Mouse (Mus musculus): Measurements from ENCODE around the gene Arid3a. TPM values are rescaled to one million over a fixed set of nuclear protein-coding genes. Genes with fewer than 3 reads are reported as not detected.
A peak's percentile ranks its signal among the peaks of the same experiment; 100 is the strongest.

Gene Arid3a
- total and polyA plus RNA-seq, 2 experiments = 0.37 to 0.69 TPM

DNA sequence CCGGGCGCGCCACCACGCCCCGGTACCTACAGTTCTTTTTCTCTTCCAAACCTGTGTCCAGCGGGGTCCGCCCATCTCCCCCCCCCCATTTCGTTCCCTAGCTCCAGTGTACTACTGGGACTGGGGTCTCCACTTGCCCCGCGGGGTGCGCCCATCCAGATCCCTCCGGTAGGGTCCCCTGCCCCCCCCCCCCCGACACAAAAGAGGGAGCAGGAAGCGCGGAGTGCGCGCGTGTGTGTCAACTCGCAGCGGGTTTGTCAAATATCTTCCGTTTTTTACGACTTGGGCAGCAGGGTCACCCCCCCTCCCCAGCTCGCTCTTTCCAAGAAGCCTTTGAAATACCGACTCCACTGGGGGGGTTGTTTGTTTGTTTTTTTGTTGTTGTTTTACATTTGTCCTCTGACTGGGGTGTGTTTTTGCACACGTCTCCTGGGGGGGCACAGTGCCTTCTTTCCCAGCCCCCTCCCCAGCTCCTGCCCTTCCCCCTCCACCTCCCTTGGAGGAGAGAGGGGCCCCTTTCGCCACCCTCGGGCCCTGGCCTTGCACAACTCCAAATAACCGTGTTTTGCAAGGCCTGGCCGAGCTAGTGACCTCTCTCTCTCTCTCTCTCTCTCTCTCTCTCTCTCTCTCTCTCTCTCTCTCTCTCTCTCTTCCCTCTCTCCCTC lies 1.3 kb downstream of the Arid3a start:
- Histone ChIP-seq H3K27ac (replicated peaks; ENCODE audit: insufficient read depth, low read depth, low read length) (no peak overlapping the region), H3K27me3 (ENCODE audit: control insufficient read depth, insufficient read depth, low read length) (no peaks in the 10 kb centered on the region), H3K9ac (ENCODE audit: low read depth, low read length) (peak overlapping the region; percentile 87), H3K79me2 (ENCODE audit: control insufficient read depth, insufficient read depth, low read length) (no peaks in the 10 kb centered on the region), H3K36me3 (ENCODE audit: control insufficient read depth, insufficient read depth, low read length) (no peaks in the 10 kb centered on the region), H3K4me3 (ENCODE audit: insufficient read depth, low read depth, low read length) (peak overlapping the region; percentile 88), H3K4me1 (ENCODE audit: control insufficient read depth, insufficient read depth, low read length) (peaks cover 10% of the 10 kb centered on the region)
- WGBS = under 1% methylated on average over 28 of the region's 29 CpGs
- TF ChIP-seq POLR2A (IDR thresholded peaks at IDR 0.05; ENCODE audit: extremely low read depth, insufficient read depth, low read length) = no peak
- no peak for TF ChIP-seq CTCF (IDR thresholded peaks at IDR 0.05; ENCODE audit: low read depth, low read length)
- DNase-seq (ENCODE audit: extremely low read depth, low read depth, low spot score) = peak; percentile 54

DNA sequence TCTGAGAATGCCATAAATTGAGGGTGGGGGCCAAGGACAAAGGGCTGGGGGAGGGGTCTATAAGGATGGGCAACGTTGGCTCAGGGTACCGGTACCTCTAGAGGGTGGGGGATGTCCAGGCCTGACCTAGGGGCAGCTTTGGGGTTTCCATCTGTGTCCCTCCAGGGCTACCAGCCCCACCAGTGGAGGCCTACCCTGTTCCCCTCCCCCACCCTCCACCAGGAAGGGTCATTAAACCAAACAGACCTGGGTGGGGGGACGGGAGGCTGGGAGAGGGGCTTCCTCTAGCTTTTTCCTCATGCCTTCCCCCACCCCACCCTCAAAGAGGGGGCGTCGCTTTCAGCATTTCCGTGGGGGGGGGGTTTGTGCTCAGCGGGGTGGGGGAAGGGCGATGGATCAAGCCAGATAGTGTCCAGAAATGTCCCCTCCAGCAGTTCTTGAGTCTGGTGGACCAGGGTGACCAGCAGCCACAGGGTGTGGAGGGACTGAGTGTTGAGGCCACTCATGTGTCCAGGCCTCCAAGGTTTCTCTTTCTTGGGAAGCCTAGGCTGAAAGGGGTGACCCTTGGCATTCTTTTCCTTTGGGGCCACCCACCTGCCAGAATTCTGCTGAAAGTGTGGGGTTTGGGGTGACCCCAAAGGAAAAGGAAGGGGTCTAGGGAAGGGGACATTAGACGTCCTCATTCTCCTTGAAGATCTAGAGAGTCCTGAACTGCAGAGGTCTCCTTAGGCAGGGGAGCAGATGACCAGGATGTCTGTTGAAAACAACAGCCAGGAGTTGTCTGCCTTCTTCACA lies 2.3 kb downstream of the Arid3a start:
- no peak for DNase-seq (ENCODE audit: extremely low read depth, low read depth, low spot score)
- H3K79me2 ChIP-seq (ENCODE audit: control insufficient read depth, insufficient read depth, low read length) = no peaks in the 10 kb centered on the region
- H3K9ac ChIP-seq (ENCODE audit: low read depth, low read length) = no peak overlapping the region
- peaks cover 19% of the 10 kb centered on the region for H3K4me1 ChIP-seq (ENCODE audit: control insufficient read depth, insufficient read depth, low read length)
- WGBS = 43% methylated on average over 9 of the region's 9 CpGs
- no peak for TF ChIP-seq POLR2A (IDR thresholded peaks at IDR 0.05; ENCODE audit: extremely low read depth, insufficient read depth, low read length)
- TF ChIP-seq CTCF (IDR thresholded peaks at IDR 0.05; ENCODE audit: low read depth, low read length) = no peak
- no peak overlapping the region for H3K27ac ChIP-seq (replicated peaks; ENCODE audit: insufficient read depth, low read depth, low read length)
- H3K4me3 ChIP-seq (ENCODE audit: insufficient read depth, low read depth, low read length) = no peak overlapping the region
- H3K27me3 ChIP-seq (ENCODE audit: control insufficient read depth, insufficient read depth, low read length) = no peaks in the 10 kb centered on the region
- no peaks in the 10 kb centered on the region for H3K36me3 ChIP-seq (ENCODE audit: control insufficient read depth, insufficient read depth, low read length)

DNA sequence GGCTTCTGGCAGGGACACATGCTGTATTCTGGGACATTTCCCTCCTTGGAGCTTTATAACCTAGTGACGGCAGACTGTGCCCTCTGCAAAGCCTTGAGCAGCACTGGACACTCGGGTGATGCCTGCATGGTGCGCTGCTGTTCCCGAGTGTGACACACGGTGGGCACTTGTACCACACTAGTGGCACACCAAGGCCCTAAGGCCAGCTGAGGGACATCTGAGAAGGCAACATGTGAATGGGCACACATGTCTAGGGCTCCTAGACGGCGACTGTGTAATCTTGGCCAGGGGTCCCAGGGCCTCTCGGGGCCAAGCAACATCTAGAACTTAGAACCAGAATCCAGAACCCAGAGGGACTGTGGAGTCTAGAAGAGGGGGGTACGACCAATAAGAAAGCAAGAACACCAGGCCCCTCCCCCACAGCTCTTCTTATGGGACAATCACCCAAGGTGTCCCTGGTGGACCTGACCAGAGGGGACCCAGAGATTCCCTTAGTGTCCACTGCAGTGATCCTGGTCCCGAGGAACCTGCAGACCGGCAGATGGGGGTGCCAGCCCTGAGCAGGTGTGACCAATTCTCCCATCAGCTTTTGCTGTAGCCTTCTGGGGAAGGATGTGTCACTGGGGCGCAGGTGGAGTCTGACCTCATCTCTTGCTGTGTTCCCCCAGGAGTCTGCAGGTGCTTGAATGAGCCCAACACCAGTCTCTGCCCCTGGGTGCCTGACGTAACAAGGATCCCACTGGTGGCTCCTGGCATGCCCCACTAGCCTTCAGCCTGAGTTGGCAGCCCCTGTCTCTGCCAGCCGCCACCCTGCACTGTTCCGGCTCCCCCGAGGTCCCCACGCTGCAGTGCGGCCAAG lies 3.4 kb downstream of the Arid3a start:
- Histone ChIP-seq H3K36me3 (ENCODE audit: control insufficient read depth, insufficient read depth, low read length) (no peaks in the 10 kb centered on the region), H3K9ac (ENCODE audit: low read depth, low read length) (no peak overlapping the region), H3K4me1 (ENCODE audit: control insufficient read depth, insufficient read depth, low read length) (peaks cover 24% of the 10 kb centered on the region), H3K27me3 (ENCODE audit: control insufficient read depth, insufficient read depth, low read length) (no peaks in the 10 kb centered on the region), H3K79me2 (ENCODE audit: control insufficient read depth, insufficient read depth, low read length) (no peaks in the 10 kb centered on the region), H3K27ac (replicated peaks; ENCODE audit: insufficient read depth, low read depth, low read length) (no peak overlapping the region), H3K4me3 (ENCODE audit: insufficient read depth, low read depth, low read length) (no peak overlapping the region)
- WGBS = 90% methylated on average over 18 of the region's 18 CpGs
- TF ChIP-seq CTCF (IDR thresholded peaks at IDR 0.05; ENCODE audit: low read depth, low read length) (no peak), POLR2A (IDR thresholded peaks at IDR 0.05; ENCODE audit: extremely low read depth, insufficient read depth, low read length) (no peak)
- no peak for DNase-seq (ENCODE audit: extremely low read depth, low read depth, low spot score)

DNA sequence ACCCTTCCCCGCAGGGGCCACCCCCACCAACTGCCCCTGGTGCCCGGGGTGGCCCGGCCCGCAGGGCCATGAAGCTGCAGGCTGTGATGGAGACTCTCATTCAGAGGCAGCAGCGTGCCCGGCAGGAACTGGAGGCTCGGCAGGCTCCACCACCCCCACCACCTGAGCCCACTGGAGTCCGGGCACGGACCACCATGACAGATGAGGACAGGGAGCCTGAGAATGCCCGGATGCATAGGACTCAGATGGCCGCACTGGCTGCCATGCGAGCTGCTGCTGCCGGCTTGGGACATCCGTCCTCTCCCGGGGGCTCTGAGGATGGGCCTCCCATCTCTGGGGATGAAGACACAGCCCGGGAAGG lies 4.0 kb downstream of the Arid3a start:
- WGBS = 98% methylated on average over 16 of the region's 16 CpGs
- Histone ChIP-seq H3K36me3 (ENCODE audit: control insufficient read depth, insufficient read depth, low read length) (no peaks in the 10 kb centered on the region), H3K4me1 (ENCODE audit: control insufficient read depth, insufficient read depth, low read length) (peaks cover 25% of the 10 kb centered on the region), H3K4me3 (ENCODE audit: insufficient read depth, low read depth, low read length) (no peak overlapping the region), H3K79me2 (ENCODE audit: control insufficient read depth, insufficient read depth, low read length) (no peaks in the 10 kb centered on the region), H3K9ac (ENCODE audit: low read depth, low read length) (no peak overlapping the region), H3K27me3 (ENCODE audit: control insufficient read depth, insufficient read depth, low read length) (no peaks in the 10 kb centered on the region), H3K27ac (replicated peaks; ENCODE audit: insufficient read depth, low read depth, low read length) (no peak overlapping the region)
- no peak for DNase-seq (ENCODE audit: extremely low read depth, low read depth, low spot score)
- TF ChIP-seq CTCF (IDR thresholded peaks at IDR 0.05; ENCODE audit: low read depth, low read length) = no peak
- TF ChIP-seq POLR2A (IDR thresholded peaks at IDR 0.05; ENCODE audit: extremely low read depth, insufficient read depth, low read length) = no peak

DNA sequence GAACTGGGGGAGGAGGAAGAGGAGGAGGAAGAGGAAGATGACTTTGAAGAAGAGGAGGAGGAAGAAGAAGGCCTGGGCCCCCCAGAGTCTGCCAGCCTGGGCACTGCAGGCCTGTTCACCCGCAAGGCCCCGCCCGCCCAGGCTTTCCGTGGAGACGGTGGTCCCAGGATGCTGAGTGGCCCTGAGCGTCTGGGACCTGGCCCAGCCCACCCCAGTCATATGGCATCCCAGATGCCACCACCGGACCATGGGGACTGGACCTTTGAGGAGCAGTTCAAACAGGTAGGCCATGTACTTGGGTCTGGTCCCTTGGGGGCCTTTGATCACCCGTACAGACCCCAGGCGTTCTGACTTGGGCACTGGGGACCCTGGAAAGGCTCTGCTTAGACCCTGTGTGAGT lies 5.0 kb downstream of the Arid3a start:
- no peak for DNase-seq (ENCODE audit: extremely low read depth, low read depth, low spot score)
- Histone ChIP-seq H3K4me1 (ENCODE audit: control insufficient read depth, insufficient read depth, low read length) (peaks cover 29% of the 10 kb centered on the region), H3K4me3 (ENCODE audit: insufficient read depth, low read depth, low read length) (no peak overlapping the region), H3K9ac (ENCODE audit: low read depth, low read length) (no peak overlapping the region), H3K79me2 (ENCODE audit: control insufficient read depth, insufficient read depth, low read length) (no peaks in the 10 kb centered on the region), H3K36me3 (ENCODE audit: control insufficient read depth, insufficient read depth, low read length) (no peaks in the 10 kb centered on the region), H3K27ac (replicated peaks; ENCODE audit: insufficient read depth, low read depth, low read length) (no peak overlapping the region), H3K27me3 (ENCODE audit: control insufficient read depth, insufficient read depth, low read length) (no peaks in the 10 kb centered on the region)
- 96% methylated on average over 9 of the region's 9 CpGs for WGBS
- no peak for TF ChIP-seq CTCF (IDR thresholded peaks at IDR 0.05; ENCODE audit: low read depth, low read length)
- no peak for TF ChIP-seq POLR2A (IDR thresholded peaks at IDR 0.05; ENCODE audit: extremely low read depth, insufficient read depth, low read length)

Data from liver, adult 2 months (tissue).